Mouse (Mus musculus) bone marrow macrophage, adult 2 months (primary cell): ENCODE measurements around the gene Tmbim6.

Experiments
- CTCF ChIP-seq: IDR thresholded peaks from 2 replicates; pipeline ENCODE4 v1.5.1; 2012; ENCODE audit warnings: low read depth, mild to moderate bottlenecking, low read length, moderate library complexity
- POLR2A ChIP-seq: IDR thresholded peaks from 2 replicates; pipeline ENCODE4 v1.6.1; 2012; ENCODE audit warnings: mild to moderate bottlenecking, low read depth, low read length, borderline replicate concordance

DNA sequence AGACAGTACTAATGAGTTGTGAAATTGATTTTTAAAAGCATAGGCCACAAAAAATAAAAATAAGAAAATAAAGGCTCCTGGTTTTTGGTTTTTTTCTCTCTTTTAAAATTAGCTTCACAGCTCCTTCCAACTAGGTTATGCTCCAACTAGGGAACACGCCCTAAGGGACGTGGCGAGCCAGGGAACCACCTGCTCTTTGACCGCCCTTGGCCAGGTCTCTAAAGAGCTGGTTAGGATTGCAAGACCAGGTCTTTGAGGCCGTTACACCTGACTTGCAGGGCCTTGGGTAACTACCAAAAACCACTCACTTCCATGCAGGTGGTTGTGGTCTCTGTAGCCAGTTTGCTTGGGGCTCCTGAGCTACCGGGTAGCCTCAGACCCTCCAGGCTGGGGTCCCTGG, 707 bp upstream of the Tmbim6 start:
- no peak for TF ChIP-seq POLR2A
- TF ChIP-seq CTCF: no peak
